Mouse (Mus musculus) left cerebral cortex, postnatal 10 days (tissue): ENCODE results near the gene Entpd6. TPM values are rescaled to one million over a fixed set of nuclear protein-coding genes. Genes with fewer than 3 reads are reported as not detected.

Experiments
- total RNA-seq, 2 experiments: library from RNA; stranded (reverse); gene quantifications; 2 replicates each; pipeline ENCODE4 v1.2.3; 2021

The Entpd6 gene
- total RNA-seq, 2 experiments from 2014 or later = 64.5 to 66.9 TPM

Other genes with a start within 250 kb of the Entpd6 start
- gene Cst7, start 178.6 kb upstream of the Entpd6 start, total RNA-seq = not detected
- gene Apmap, start 140.5 kb upstream of the Entpd6 start, total RNA-seq = 10 to 100 TPM; 51.8 to 53.3 TPM
- gene Acss1, start 80.5 kb upstream of the Entpd6 start, total RNA-seq = 10 to 100 TPM; 16.4 to 17.4 TPM
- not detected for gene Vsx1, start 59.7 kb upstream of the Entpd6 start, total RNA-seq
- 100 to 1,000 TPM; 135 to 136 TPM for gene Pygb, start 37.7 kb downstream of the Entpd6 start, total RNA-seq
- 100 to 1,000 TPM; 184 to 197 TPM for gene Abhd12, start 155.7 kb downstream of the Entpd6 start, total RNA-seq
- 1 to 10 TPM; 1.9 to 3.3 TPM for gene Gins1, start 156.4 kb downstream of the Entpd6 start, total RNA-seq